Comparison of ENCODE assay signal across 8 mouse cellular contexts in the genomic region with DNA sequence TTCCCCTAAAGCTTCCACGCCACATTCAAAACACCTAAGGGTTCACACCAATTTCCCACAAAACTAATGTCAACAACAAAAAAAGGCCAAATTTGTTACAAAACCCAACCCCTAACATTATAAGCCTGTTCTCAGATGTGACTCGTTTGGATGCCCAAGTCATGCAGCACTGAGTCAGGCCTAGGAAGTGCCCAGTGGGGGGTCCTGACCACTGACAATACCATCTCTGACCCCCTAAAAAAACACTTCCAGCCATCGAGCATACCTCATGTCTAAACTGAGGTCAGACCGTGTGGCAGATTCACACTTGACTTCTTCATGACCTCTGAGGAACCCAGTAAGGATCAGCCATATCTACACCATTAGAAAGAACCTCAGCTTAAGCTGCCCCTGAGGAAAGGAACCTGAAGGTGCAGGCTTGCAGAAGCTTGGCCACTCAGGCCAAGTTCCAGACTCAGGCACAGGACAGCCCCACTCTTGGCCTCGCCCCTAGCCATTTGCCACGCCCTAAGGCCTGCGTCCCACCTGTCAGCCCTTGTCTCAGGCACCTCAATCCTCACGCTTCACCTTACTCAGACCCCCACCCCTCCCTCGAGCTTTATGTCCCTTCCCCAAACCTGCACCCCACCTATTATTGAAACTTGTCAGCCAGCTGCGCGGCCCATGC. TPM values are rescaled to one million over a fixed set of nuclear protein-coding genes. Genes with fewer than 3 reads are reported as not detected.
A peak's percentile ranks its signal among the peaks of the same experiment; 100 is the strongest.
DNase-seq lines count a peak whose midpoint lies in the region; ATAC-seq and TF ChIP-seq lines count a peak whose summit lies in the region.

No protein-coding gene starts in this region.

- no peaks in the 10 kb centered on the region for H3K9me3 ChIP-seq in heart, embryonic 11.5 days (replicated peaks; ENCODE audit: control insufficient read depth, low read length)
- H3K9me3 ChIP-seq in G1E (replicated peaks), result 0 out of 2 replicates have a peak, but pooled peaks cover 2% of the 10 kb centered on the region
- H3K9me3 ChIP-seq in forebrain, embryonic 15.5 days, result no peaks in the 10 kb centered on the region
- no peaks in the 10 kb centered on the region for H3K9me3 ChIP-seq in liver, embryonic 16.5 days (replicated peaks; ENCODE audit: control insufficient read depth, low read length)

- intact Hi-C loops in heart, postnatal 10 days (cut with DNase I), result no loop called here

- H3K9ac ChIP-seq in heart, embryonic 11.5 days (ENCODE audit: low read depth, low read length), result peak overlapping the region; percentile 23; the same call in 1 of the 2 replicates
- peak overlapping the region; percentile 41; the same call in 1 of the 2 replicates for H3K9ac ChIP-seq in forebrain, embryonic 15.5 days (replicated peaks)
- H3K9ac ChIP-seq in liver, embryonic 16.5 days (ENCODE audit: low read depth, low read length), result peak overlapping the region; percentile 52; the same call in 1 of the 2 replicates

- H3K27me3 ChIP-seq in heart, embryonic 11.5 days (ENCODE audit: control insufficient read depth, insufficient read depth, low read length), result no peaks in the 10 kb centered on the region
- no peaks in the 10 kb centered on the region for H3K27me3 ChIP-seq in G1E (ENCODE audit: insufficient read depth, low read length)
- no peaks in the 10 kb centered on the region for H3K27me3 ChIP-seq in forebrain, embryonic 15.5 days
- H3K27me3 ChIP-seq in liver, embryonic 16.5 days (ENCODE audit: control insufficient read depth, insufficient read depth, low read depth, low read length), result no peaks in the 10 kb centered on the region

- ATAC-seq in heart, embryonic 11.5 days (replicated peaks; ENCODE audit: insufficient number of reproducible peaks, low FRiP score, low TSS enrichment), result peak; percentile 69
- ATAC-seq in G1E (ENCODE audit: extremely low read depth, insufficient number of reproducible peaks, low FRiP score, poor library complexity, severe bottlenecking), result peak; percentile 1; the same call in 1 of the 2 replicates
- peak; percentile 49 for ATAC-seq in forebrain, embryonic 15.5 days (replicated peaks)
- ATAC-seq in liver, embryonic 16.5 days (ENCODE audit: low read depth), result peak; percentile 10

- WGBS in heart, embryonic 11.5 days (ENCODE audit: insufficient replicate concordance), result 27% methylated on average over 11 of the region's 11 CpGs
- 27% methylated on average over 11 of the region's 11 CpGs for WGBS in forebrain, embryonic 15.5 days
- WGBS in liver, embryonic 16.5 days (ENCODE audit: insufficient replicate concordance), result 24% methylated on average over 11 of the region's 11 CpGs

- H3K36me3 ChIP-seq in heart, embryonic 11.5 days (ENCODE audit: control insufficient read depth, insufficient read depth, low read length), result no peaks in the 10 kb centered on the region; the same call in 1 of the 2 replicates
- peaks cover 38% of the 10 kb centered on the region for H3K36me3 ChIP-seq in G1E (replicated peaks)
- peaks cover 14% of the 10 kb centered on the region for H3K36me3 ChIP-seq in forebrain, embryonic 15.5 days
- H3K36me3 ChIP-seq in liver, embryonic 16.5 days (ENCODE audit: control insufficient read depth, insufficient read depth), result no peaks in the 10 kb centered on the region

- peak overlapping the region; percentile 65 for H3K4me2 ChIP-seq in heart, embryonic 11.5 days
- H3K4me2 ChIP-seq in forebrain, embryonic 15.5 days (replicated peaks), result peak overlapping the region; percentile 45
- peak overlapping the region; percentile 98 for H3K4me2 ChIP-seq in liver, embryonic 16.5 days (ENCODE audit: low read depth, low read length)

- DNase-seq in heart, postnatal 10 days, result no peak
- no peak for DNase-seq in G1E (ENCODE audit: low spot score)
- no peak for DNase-seq in spleen, adult 18-20 months
- no peak for DNase-seq in gastrocnemius, adult 8-10 months (ENCODE audit: low spot score in 2 of 2)
- no peak for DNase-seq in right cerebral cortex, postnatal 4 days

- peak overlapping the region; percentile 57; the same call in 1 of the 2 replicates for H3K27ac ChIP-seq in heart, embryonic 11.5 days (ENCODE audit: low read depth, low read length)
- H3K27ac ChIP-seq in forebrain, embryonic 15.5 days (replicated peaks), result peak overlapping the region; percentile 88
- peak overlapping the region; percentile 31 for H3K27ac ChIP-seq in liver, embryonic 16.5 days (ENCODE audit: low read length)

- peaks cover 8% of the 10 kb centered on the region for H3K4me1 ChIP-seq in heart, embryonic 11.5 days (ENCODE audit: control insufficient read depth, insufficient read depth, low read length)
- peaks cover 35% of the 10 kb centered on the region for H3K4me1 ChIP-seq in G1E (ENCODE audit: insufficient read depth, low read depth, low read length)
- H3K4me1 ChIP-seq in forebrain, embryonic 15.5 days, result peaks cover 46% of the 10 kb centered on the region
- H3K4me1 ChIP-seq in liver, embryonic 16.5 days (ENCODE audit: control insufficient read depth, low read depth, low read length), result peaks cover 18% of the 10 kb centered on the region

- TF ChIP-seq CTCF in G1E (IDR thresholded peaks at IDR 0.05; ENCODE audit: low read depth, low read length), result no peak

- H3K4me3 ChIP-seq in heart, embryonic 11.5 days (ENCODE audit: low read depth, low read length), result peak overlapping the region; percentile 70
- H3K4me3 ChIP-seq in G1E (ENCODE audit: low read depth, low read length), result peak overlapping the region; percentile 92
- H3K4me3 ChIP-seq in forebrain, embryonic 15.5 days, result peak overlapping the region; percentile 91
- H3K4me3 ChIP-seq in liver, embryonic 16.5 days (ENCODE audit: low read depth, low read length), result peak overlapping the region; percentile 88

RNA-seq across cellular contexts. Expression of a gene that starts 0.7 kb away (rescaled TPM):
- 5.3 and 8.4 TPM in 2 replicates for polyA plus RNA-seq in heart, embryonic 11.5 days (2014; fragmentation: Nextera tagmentation; extraction: Ambion mirVana)
- 1 to 10 TPM; 1.5 to 3.5 TPM for total RNA-seq in heart, postnatal 10 days (2021)
- total RNA-seq in G1E (2014; fragmentation: Nextera tagmentation) (not detected in 2 replicates), G1E (2017) (1.3 TPM in 1 of 2 replicates, not detected in the other)
- not detected in 2 replicates for polyA plus RNA-seq in G1E (2012)
- 171 and 193 TPM in 2 replicates for polyA plus RNA-seq in forebrain, embryonic 15.5 days (2015; fragmentation: Nextera tagmentation; extraction: Ambion mirVana)
- polyA plus RNA-seq in liver, embryonic 16.5 days (2015; fragmentation: Nextera tagmentation; extraction: Ambion mirVana), result 0.80 and 0.96 TPM in 2 replicates
- total RNA-seq in gastrocnemius, adult 8-10 months (2022), result 1 to 10 TPM in 1 of 4 experiments, under 1 TPM in 3; 0.70 to 1.5 (median 0.75) TPM

RNA-seq across cellular contexts. Expression of a gene that starts 0.9 kb away (rescaled TPM):
- 6.2 and 6.9 TPM in 2 replicates for polyA plus RNA-seq in heart, embryonic 11.5 days (2014; fragmentation: Nextera tagmentation; extraction: Ambion mirVana)
- 10 to 100 TPM; 17.9 to 18.0 TPM for total RNA-seq in heart, postnatal 10 days (2021)
- 23.8 and 29.4 TPM in 2 replicates for total RNA-seq in G1E (2014; fragmentation: Nextera tagmentation)
- 9.8 and 10.1 TPM in 2 replicates for total RNA-seq in G1E (2017)
- 72.6 and 114 TPM in 2 replicates for polyA plus RNA-seq in G1E (2012)
- polyA plus RNA-seq in forebrain, embryonic 15.5 days (2015; fragmentation: Nextera tagmentation; extraction: Ambion mirVana), result 3.2 and 3.9 TPM in 2 replicates
- 1.3 and 2.4 TPM in 2 replicates for polyA plus RNA-seq in liver, embryonic 16.5 days (2015; fragmentation: Nextera tagmentation; extraction: Ambion mirVana)
- total RNA-seq in gastrocnemius, adult 8-10 months (2022), result 10 to 100 TPM; 16.6 to 20.3 (median 17.4) TPM

RNA-seq across cellular contexts. Expression of a gene that starts 51.3 kb away (rescaled TPM):
- 33.4 and 40.9 TPM in 2 replicates for polyA plus RNA-seq in heart, embryonic 11.5 days (2014; fragmentation: Nextera tagmentation; extraction: Ambion mirVana)
- total RNA-seq in heart, postnatal 10 days (2021), result 10 to 100 TPM; 43.5 to 44.8 TPM
- total RNA-seq in G1E (2014; fragmentation: Nextera tagmentation) (32.8 and 61.2 TPM in 2 replicates), G1E (2017) (45.7 and 45.8 TPM in 2 replicates)
- polyA plus RNA-seq in G1E (2012), result 7.6 and 11.8 TPM in 2 replicates
- 51.5 and 54.3 TPM in 2 replicates for polyA plus RNA-seq in forebrain, embryonic 15.5 days (2015; fragmentation: Nextera tagmentation; extraction: Ambion mirVana)
- polyA plus RNA-seq in liver, embryonic 16.5 days (2015; fragmentation: Nextera tagmentation; extraction: Ambion mirVana), result 19.6 TPM in 2 replicates
- total RNA-seq in gastrocnemius, adult 8-10 months (2022), result 10 to 100 TPM; 33.7 to 44.4 (median 41.2) TPM

Comparison
In these comparisons a context has a peak if more than half of its experiments do, and no peak if none do; other contexts are left out.
1. ATAC-seq: peak in every context shown above with its lines; median percentile 69 in heart, embryonic 11.5 days; 49 in forebrain, embryonic 15.5 days; 10 in liver, embryonic 16.5 days; 1 in G1E.
2. H3K27ac ChIP-seq: peak in every context shown above with its lines; median percentile 88 in forebrain, embryonic 15.5 days; 57 in heart, embryonic 11.5 days; 31 in liver, embryonic 16.5 days.
3. H3K4me2 ChIP-seq: peak in every context shown above with its lines; median percentile 98 in liver, embryonic 16.5 days; 65 in heart, embryonic 11.5 days; 45 in forebrain, embryonic 15.5 days.
4. RNA of a gene that starts 0.7 kb away (polyA plus RNA-seq): 171 to 193 TPM in forebrain, embryonic 15.5 days; 5.3 to 8.4 TPM in heart, embryonic 11.5 days, 0.80 to 0.96 TPM in liver, embryonic 16.5 days and not detected in G1E; every median in the first group is over 10 times any median in the second.
5. Peak in every context shown above with its lines, with median percentiles within 50 percentile points of each other: H3K4me3 ChIP-seq and H3K9ac ChIP-seq.